Mouse (Mus musculus): ENCODE measurements around the gene Nfat5. TPM values are rescaled to one million over a fixed set of nuclear protein-coding genes. Genes with fewer than 3 reads are reported as not detected.

Nfat5 gene
- polyA plus RNA-seq, 1 experiment from 2014 or later, result 11.7 TPM

GRCm38 (mm10) chr8:107278571-107278970 lies 14.7 kb upstream of the Nfat5 start:
- Histone ChIP-seq H3K9ac (ENCODE audit: low read length) (no peak overlapping the region), H3K27ac (ENCODE audit: low read length) (no peak overlapping the region), H3K4me1 (ENCODE audit: control insufficient read depth, insufficient read depth, low read length) (no peaks in the 10 kb centered on the region), H3K4me2 (ENCODE audit: low read depth, low read length) (no peak overlapping the region), H3K36me3 (ENCODE audit: control insufficient read depth, insufficient read depth, low read length) (no peaks in the 10 kb centered on the region), H3K4me3 (replicated peaks; ENCODE audit: low read length) (no peak overlapping the region), H3K9me3 (replicated peaks; ENCODE audit: control insufficient read depth, low read length) (no peaks in the 10 kb centered on the region), H3K27me3 (ENCODE audit: control insufficient read depth, insufficient read depth, low read length) (no peaks in the 10 kb centered on the region)
- WGBS, result 84% methylated on average over 1 of the region's 1 CpGs
- no peak for ATAC-seq (ENCODE audit: insufficient read depth, low FRiP score)

GRCm38 (mm10) chr8:107286686-107287085 lies 6.6 kb upstream of the Nfat5 start:
- Histone ChIP-seq H3K27ac (ENCODE audit: low read length) (no peak overlapping the region), H3K4me3 (replicated peaks; ENCODE audit: low read length) (no peak overlapping the region), H3K9ac (ENCODE audit: low read length) (no peak overlapping the region), H3K27me3 (ENCODE audit: control insufficient read depth, insufficient read depth, low read length) (no peaks in the 10 kb centered on the region), H3K36me3 (ENCODE audit: control insufficient read depth, insufficient read depth, low read length) (no peaks in the 10 kb centered on the region), H3K4me2 (ENCODE audit: low read depth, low read length) (no peak overlapping the region), H3K9me3 (replicated peaks; ENCODE audit: control insufficient read depth, low read length) (no peaks in the 10 kb centered on the region), H3K4me1 (ENCODE audit: control insufficient read depth, insufficient read depth, low read length) (no peaks in the 10 kb centered on the region; the same call in 1 of the 2 replicates)
- WGBS, result 56% methylated on average over 9 of the region's 9 CpGs
- ATAC-seq (ENCODE audit: insufficient read depth, low FRiP score), result no peak

GRCm38 (mm10) chr8:107287522-107287921 lies 5.7 kb upstream of the Nfat5 start:
- Histone ChIP-seq H3K4me3 (replicated peaks; ENCODE audit: low read length) (no peak overlapping the region), H3K4me2 (ENCODE audit: low read depth, low read length) (no peak overlapping the region), H3K27me3 (ENCODE audit: control insufficient read depth, insufficient read depth, low read length) (no peaks in the 10 kb centered on the region), H3K27ac (ENCODE audit: low read length) (no peak overlapping the region), H3K4me1 (ENCODE audit: control insufficient read depth, insufficient read depth, low read length) (peaks cover 4% of the 10 kb centered on the region; the same call in 1 of the 2 replicates), H3K9ac (ENCODE audit: low read length) (no peak overlapping the region), H3K9me3 (replicated peaks; ENCODE audit: control insufficient read depth, low read length) (no peaks in the 10 kb centered on the region), H3K36me3 (ENCODE audit: control insufficient read depth, insufficient read depth, low read length) (no peaks in the 10 kb centered on the region)
- whole genome bisulfite sequencing, result 69% methylated on average over 5 of the region's 5 CpGs
- no peak for ATAC-seq (ENCODE audit: insufficient read depth, low FRiP score)

GRCm38 (mm10) chr8:107291171-107291601 lies 2.1 kb upstream of the Nfat5 start:
- H3K9me3 ChIP-seq (replicated peaks; ENCODE audit: control insufficient read depth, low read length), result no peaks in the 10 kb centered on the region
- 76% methylated on average over 4 of the region's 4 CpGs for WGBS
- no peak overlapping the region for H3K4me3 ChIP-seq (replicated peaks; ENCODE audit: low read length)
- H3K4me2 ChIP-seq (ENCODE audit: low read depth, low read length), result no peak overlapping the region
- no peak overlapping the region for H3K27ac ChIP-seq (ENCODE audit: low read length)
- H3K36me3 ChIP-seq (ENCODE audit: control insufficient read depth, insufficient read depth, low read length), result no peaks in the 10 kb centered on the region
- no peaks in the 10 kb centered on the region for H3K27me3 ChIP-seq (ENCODE audit: control insufficient read depth, insufficient read depth, low read length)
- no peak for ATAC-seq (ENCODE audit: insufficient read depth, low FRiP score)
- H3K9ac ChIP-seq (ENCODE audit: low read length), result no peak overlapping the region
- peaks cover 9% of the 10 kb centered on the region; the same call in 1 of the 2 replicates for H3K4me1 ChIP-seq (ENCODE audit: control insufficient read depth, insufficient read depth, low read length)

DNA sequence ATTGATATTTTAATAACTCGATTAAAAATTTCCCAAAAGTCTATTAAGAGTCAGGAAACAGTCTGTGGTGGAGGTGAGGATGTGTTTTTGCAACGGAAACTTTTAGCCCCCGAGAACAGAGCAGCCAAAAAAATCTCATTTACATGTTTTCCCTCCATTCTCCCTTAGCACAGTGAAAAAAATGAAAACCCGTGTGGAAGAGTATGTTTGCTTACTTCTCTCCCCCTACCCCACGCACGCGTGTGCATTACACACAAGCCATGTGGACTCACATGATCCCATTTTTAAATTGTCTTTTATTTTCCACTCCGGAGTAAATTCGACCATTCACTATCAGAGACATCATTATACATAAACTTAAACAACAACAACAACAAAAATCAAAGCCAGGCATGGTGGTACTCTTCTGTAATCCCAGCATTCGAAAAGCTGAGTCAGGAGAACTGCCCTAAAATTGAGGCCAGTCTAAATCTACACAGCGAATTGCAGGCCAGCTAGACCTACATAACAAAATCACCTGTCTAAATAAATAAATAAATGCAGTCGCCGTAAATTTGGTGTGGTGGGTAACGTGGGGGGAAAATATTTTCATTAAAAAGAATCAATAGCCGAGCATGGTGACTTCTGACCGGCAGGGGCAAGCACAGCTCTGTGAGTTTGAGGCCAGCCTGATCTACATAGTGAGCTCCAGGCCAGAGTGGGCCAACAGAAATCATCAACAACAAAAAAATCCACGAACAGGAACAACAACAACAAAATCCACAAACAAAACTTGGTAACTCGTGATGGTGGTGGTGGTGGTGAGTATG lies 947 bp upstream of the Nfat5 start:
- ATAC-seq (ENCODE audit: insufficient read depth, low FRiP score), result peak; percentile 7
- Histone ChIP-seq H3K27ac (ENCODE audit: low read length) (peak overlapping the region; percentile 97), H3K9ac (ENCODE audit: low read length) (peak overlapping the region; percentile 80), H3K4me3 (replicated peaks; ENCODE audit: low read length) (peak overlapping the region; percentile 98), H3K4me2 (ENCODE audit: low read depth, low read length) (peak overlapping the region; percentile 57), H3K9me3 (replicated peaks; ENCODE audit: control insufficient read depth, low read length) (no peaks in the 10 kb centered on the region), H3K4me1 (ENCODE audit: control insufficient read depth, insufficient read depth, low read length) (peaks cover 11% of the 10 kb centered on the region), H3K36me3 (ENCODE audit: control insufficient read depth, insufficient read depth, low read length) (no peaks in the 10 kb centered on the region), H3K27me3 (ENCODE audit: control insufficient read depth, insufficient read depth, low read length) (no peaks in the 10 kb centered on the region)
- WGBS, result 60% methylated on average over 18 of the region's 18 CpGs

DNA sequence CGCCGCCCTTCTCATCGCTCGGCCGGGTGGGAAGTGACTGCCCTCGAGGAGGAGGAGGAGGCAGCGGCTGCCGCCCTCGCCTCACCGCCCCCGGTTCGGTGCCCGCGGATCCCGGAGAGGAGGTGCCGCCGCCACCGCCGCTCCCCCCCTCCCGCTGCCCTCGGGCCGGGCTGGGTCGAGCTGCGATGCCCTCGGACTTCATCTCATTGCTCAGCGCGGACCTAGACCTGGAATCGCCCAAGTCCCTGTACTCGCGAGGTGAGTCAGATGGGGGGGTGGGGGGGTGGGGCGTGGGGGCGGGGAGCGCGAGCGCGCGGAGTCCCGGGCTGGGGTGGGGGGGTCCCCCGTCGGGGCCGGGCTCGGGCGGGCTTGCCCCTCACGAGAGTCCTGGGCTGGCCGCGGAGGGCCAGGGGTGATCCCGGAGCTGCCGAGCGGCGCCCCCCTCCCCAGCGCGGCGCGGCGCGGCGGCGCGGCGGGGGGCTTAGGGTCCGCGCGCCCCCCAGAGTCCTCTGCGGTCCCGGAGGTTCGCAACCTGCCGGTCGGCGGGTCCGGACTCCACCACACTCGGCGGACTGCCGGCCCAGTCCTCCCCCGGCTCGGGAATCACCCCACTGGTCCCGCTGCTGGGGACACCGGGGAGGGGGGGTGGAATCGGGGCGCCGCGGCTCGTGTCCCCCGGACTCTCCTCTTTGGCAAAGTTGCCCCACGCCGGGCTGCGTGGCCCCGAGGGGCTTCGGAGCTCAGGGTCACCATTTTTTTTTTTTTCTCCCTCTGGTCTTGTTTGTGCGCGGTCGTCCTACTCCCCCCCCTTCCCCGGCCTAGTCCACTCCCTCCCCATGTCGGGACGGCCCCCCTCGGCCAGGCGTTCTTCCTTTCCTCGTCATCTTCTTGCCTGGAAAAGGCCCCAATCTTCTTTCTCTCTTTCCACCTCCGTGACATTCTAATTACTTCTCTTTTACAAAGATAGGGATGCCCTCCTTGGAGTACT lies 665 bp downstream of the Nfat5 start:
- Histone ChIP-seq H3K27me3 (ENCODE audit: control insufficient read depth, insufficient read depth, low read length) (no peaks in the 10 kb centered on the region), H3K9ac (ENCODE audit: low read length) (peak overlapping the region; percentile 98), H3K4me3 (replicated peaks; ENCODE audit: low read length) (peak overlapping the region; percentile 98), H3K4me1 (ENCODE audit: control insufficient read depth, insufficient read depth, low read length) (peaks cover 11% of the 10 kb centered on the region), H3K36me3 (ENCODE audit: control insufficient read depth, insufficient read depth, low read length) (no peaks in the 10 kb centered on the region), H3K9me3 (replicated peaks; ENCODE audit: control insufficient read depth, low read length) (no peaks in the 10 kb centered on the region), H3K4me2 (ENCODE audit: low read depth, low read length) (peak overlapping the region; percentile 65), H3K27ac (ENCODE audit: low read length) (peak overlapping the region; percentile 97)
- WGBS, result under 1% methylated on average over 67 of the region's 98 CpGs
- peak; percentile 63 for ATAC-seq (ENCODE audit: insufficient read depth, low FRiP score)

GRCm38 (mm10) chr8:107295450-107295849 lies 2.2 kb downstream of the Nfat5 start:
- peaks cover 11% of the 10 kb centered on the region for H3K4me1 ChIP-seq (ENCODE audit: control insufficient read depth, insufficient read depth, low read length)
- H3K9me3 ChIP-seq (replicated peaks; ENCODE audit: control insufficient read depth, low read length), result no peaks in the 10 kb centered on the region
- no peak overlapping the region for H3K9ac ChIP-seq (ENCODE audit: low read length)
- WGBS, result 83% methylated on average over 1 of the region's 1 CpGs
- no peak for ATAC-seq (ENCODE audit: insufficient read depth, low FRiP score)
- 0 out of 2 replicates have a peak overlapping the region, but pooled peaks have one; percentile 21 for H3K4me2 ChIP-seq (ENCODE audit: low read depth, low read length)
- no peak overlapping the region for H3K4me3 ChIP-seq (replicated peaks; ENCODE audit: low read length)
- no peak overlapping the region for H3K27ac ChIP-seq (ENCODE audit: low read length)
- H3K27me3 ChIP-seq (ENCODE audit: control insufficient read depth, insufficient read depth, low read length), result no peaks in the 10 kb centered on the region
- H3K36me3 ChIP-seq (ENCODE audit: control insufficient read depth, insufficient read depth, low read length), result no peaks in the 10 kb centered on the region

- Histone ChIP-seq H3K9ac (ENCODE audit: low read length) (no peak overlapping the region), H3K36me3 (ENCODE audit: control insufficient read depth, insufficient read depth, low read length) (no peaks in the 10 kb centered on the region), H3K27me3 (ENCODE audit: control insufficient read depth, insufficient read depth, low read length) (no peaks in the 10 kb centered on the region), H3K9me3 (replicated peaks; ENCODE audit: control insufficient read depth, low read length) (no peaks in the 10 kb centered on the region), H3K4me3 (replicated peaks; ENCODE audit: low read length) (no peak overlapping the region), H3K4me1 (ENCODE audit: control insufficient read depth, insufficient read depth, low read length) (no peaks in the 10 kb centered on the region), H3K4me2 (ENCODE audit: low read depth, low read length) (no peak overlapping the region), H3K27ac (ENCODE audit: low read length) (no peak overlapping the region)
- ATAC-seq (ENCODE audit: insufficient read depth, low FRiP score), result no peak
These were observed 18.6 kb downstream of the Nfat5 start for GRCm38 (mm10) chr8:107311876-107312275.

DNA sequence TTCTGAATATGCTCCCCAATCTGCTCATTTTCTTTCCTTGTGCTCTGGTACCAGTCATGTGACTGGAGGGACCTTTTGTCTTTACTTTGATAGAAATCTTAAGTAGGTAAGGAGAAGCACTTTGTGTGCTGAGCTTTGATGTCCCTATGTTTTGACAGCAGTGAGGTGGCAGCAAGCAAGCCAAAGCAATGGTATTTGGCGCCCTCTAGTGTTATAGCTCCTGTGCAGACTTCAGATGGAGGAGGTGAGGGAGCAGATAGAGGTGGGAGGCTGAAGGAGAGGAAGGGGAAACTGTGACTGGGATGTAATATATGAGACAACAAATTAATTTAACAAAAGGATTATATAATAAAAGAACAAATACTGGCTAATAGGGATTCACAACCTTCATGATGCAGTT lies 30.9 kb downstream of the Nfat5 start:
- H3K27ac ChIP-seq (ENCODE audit: low read length), result no peak overlapping the region
- H3K9me3 ChIP-seq (replicated peaks; ENCODE audit: control insufficient read depth, low read length), result no peaks in the 10 kb centered on the region
- H3K4me1 ChIP-seq (ENCODE audit: control insufficient read depth, insufficient read depth, low read length), result no peaks in the 10 kb centered on the region
- H3K4me3 ChIP-seq (replicated peaks; ENCODE audit: low read length), result no peak overlapping the region
- 0 out of 2 replicates have a peak, but pooled peaks have one; percentile 47 for ATAC-seq (ENCODE audit: insufficient read depth, low FRiP score)
- no peaks in the 10 kb centered on the region for H3K27me3 ChIP-seq (ENCODE audit: control insufficient read depth, insufficient read depth, low read length)
- no peak overlapping the region for H3K9ac ChIP-seq (ENCODE audit: low read length)
- no peak overlapping the region for H3K4me2 ChIP-seq (ENCODE audit: low read depth, low read length)
- no peaks in the 10 kb centered on the region for H3K36me3 ChIP-seq (ENCODE audit: control insufficient read depth, insufficient read depth, low read length)
- 0% methylated on average over 1 of the region's 1 CpGs for WGBS
